Mouse (Mus musculus): ENCODE data around the gene Vasp. TPM values are rescaled to one million over a fixed set of nuclear protein-coding genes. Genes with fewer than 3 reads are reported as not detected.

Gene Vasp
- polyA plus RNA-seq, 1 experiment from 2014 or later: 32.7 TPM

GRCm38 (mm10) chr7:19226817-19227797 lies 44.5 kb downstream of the Vasp start:
- Histone ChIP-seq H3K9me3 (ENCODE audit: control insufficient read depth, low read length) (no peaks in the 10 kb centered on the region), H3K4me2 (replicated peaks) (peak overlapping the region; percentile 94), H3K27ac (peak overlapping the region; percentile 100), H3K4me1 (replicated peaks; ENCODE audit: control insufficient read depth, insufficient read depth, low read length) (peaks cover 18% of the 10 kb centered on the region), H3K4me3 (replicated peaks; ENCODE audit: low read length) (peak overlapping the region; percentile 55), H3K36me3 (replicated peaks; ENCODE audit: control insufficient read depth, insufficient read depth) (no peaks in the 10 kb centered on the region; the same call in 1 of the 2 replicates), H3K27me3 (ENCODE audit: control insufficient read depth, insufficient read depth, low read length) (no peaks in the 10 kb centered on the region), H3K9ac (peak overlapping the region; percentile 72)
- DNase-seq (ENCODE audit: low spot score) (peak; percentile 56), ATAC-seq (ENCODE audit: low FRiP score) (peak; percentile 18)
- 17% methylated on average over 20 of the region's 20 CpGs for WGBS

- ATAC-seq (ENCODE audit: low FRiP score) (no peak), DNase-seq (ENCODE audit: low spot score) (no peak)
- Histone ChIP-seq H3K4me2 (replicated peaks) (no peak overlapping the region), H3K27ac (no peak overlapping the region), H3K4me3 (replicated peaks; ENCODE audit: low read length) (no peak overlapping the region), H3K9ac (no peak overlapping the region), H3K27me3 (ENCODE audit: control insufficient read depth, insufficient read depth, low read length) (no peaks in the 10 kb centered on the region), H3K36me3 (replicated peaks; ENCODE audit: control insufficient read depth, insufficient read depth) (no peaks in the 10 kb centered on the region; the same call in 1 of the 2 replicates), H3K4me1 (replicated peaks; ENCODE audit: control insufficient read depth, insufficient read depth, low read length) (peaks cover 15% of the 10 kb centered on the region), H3K9me3 (ENCODE audit: control insufficient read depth, low read length) (no peaks in the 10 kb centered on the region)
- WGBS: 88% methylated on average over 4 of the region's 4 CpGs
Observed at GRCm38 (mm10) chr7:19224933-19225332, 46.7 kb downstream of the Vasp start.

GRCm38 (mm10) chr7:19222875-19223274 lies 48.7 kb downstream of the Vasp start:
- Histone ChIP-seq H3K4me2 (replicated peaks) (no peak overlapping the region), H3K27me3 (ENCODE audit: control insufficient read depth, insufficient read depth, low read length) (no peaks in the 10 kb centered on the region), H3K4me3 (replicated peaks; ENCODE audit: low read length) (no peak overlapping the region), H3K9me3 (ENCODE audit: control insufficient read depth, low read length) (no peaks in the 10 kb centered on the region), H3K27ac (no peak overlapping the region), H3K4me1 (replicated peaks; ENCODE audit: control insufficient read depth, insufficient read depth, low read length) (peaks cover 6% of the 10 kb centered on the region; the same call in 1 of the 2 replicates), H3K36me3 (replicated peaks; ENCODE audit: control insufficient read depth, insufficient read depth) (no peaks in the 10 kb centered on the region; the same call in 1 of the 2 replicates), H3K9ac (no peak overlapping the region)
- ATAC-seq (ENCODE audit: low FRiP score): no peak
- no peak for DNase-seq (ENCODE audit: low spot score)
- WGBS: 93% methylated on average over 14 of the region's 14 CpGs

- Histone ChIP-seq H3K9me3 (ENCODE audit: control insufficient read depth, low read length) (no peaks in the 10 kb centered on the region), H3K4me1 (replicated peaks; ENCODE audit: control insufficient read depth, insufficient read depth, low read length) (peaks cover 6% of the 10 kb centered on the region; the same call in 1 of the 2 replicates), H3K36me3 (replicated peaks; ENCODE audit: control insufficient read depth, insufficient read depth) (no peaks in the 10 kb centered on the region; the same call in 1 of the 2 replicates), H3K27me3 (ENCODE audit: control insufficient read depth, insufficient read depth, low read length) (no peaks in the 10 kb centered on the region), H3K4me2 (replicated peaks) (no peak overlapping the region), H3K4me3 (replicated peaks; ENCODE audit: low read length) (no peak overlapping the region), H3K27ac (no peak overlapping the region), H3K9ac (no peak overlapping the region)
- WGBS: 95% methylated on average over 16 of the region's 16 CpGs
- DNase-seq (ENCODE audit: low spot score): no peak
- ATAC-seq (ENCODE audit: low FRiP score): no peak
Observed at GRCm38 (mm10) chr7:19222189-19222588, 49.4 kb downstream of the Vasp start.

- Histone ChIP-seq H3K27ac (no peak overlapping the region), H3K36me3 (replicated peaks; ENCODE audit: control insufficient read depth, insufficient read depth) (no peaks in the 10 kb centered on the region), H3K4me2 (replicated peaks) (no peak overlapping the region), H3K9ac (no peak overlapping the region), H3K9me3 (ENCODE audit: control insufficient read depth, low read length) (no peaks in the 10 kb centered on the region), H3K4me1 (replicated peaks; ENCODE audit: control insufficient read depth, insufficient read depth, low read length) (0 out of 2 replicates have a peak, but pooled peaks cover 3% of the 10 kb centered on the region), H3K4me3 (replicated peaks; ENCODE audit: low read length) (no peak overlapping the region), H3K27me3 (ENCODE audit: control insufficient read depth, insufficient read depth, low read length) (no peaks in the 10 kb centered on the region)
- DNase-seq (ENCODE audit: low spot score) (no peak), ATAC-seq (ENCODE audit: low FRiP score) (no peak)
- WGBS: 71% methylated on average over 3 of the region's 3 CpGs
Observed at GRCm38 (mm10) chr7:19220061-19220460, 51.6 kb downstream of the Vasp start.

- no peak for DNase-seq (ENCODE audit: low spot score)
- Histone ChIP-seq H3K4me1 (replicated peaks; ENCODE audit: control insufficient read depth, insufficient read depth, low read length) (0 out of 2 replicates have a peak, but pooled peaks cover 3% of the 10 kb centered on the region), H3K36me3 (replicated peaks; ENCODE audit: control insufficient read depth, insufficient read depth) (no peaks in the 10 kb centered on the region), H3K9me3 (ENCODE audit: control insufficient read depth, low read length) (no peaks in the 10 kb centered on the region), H3K27me3 (ENCODE audit: control insufficient read depth, insufficient read depth, low read length) (peaks cover 5% of the 10 kb centered on the region; the same call in 1 of the 2 replicates), H3K4me3 (replicated peaks; ENCODE audit: low read length) (no peak overlapping the region), H3K4me2 (replicated peaks) (no peak overlapping the region), H3K27ac (no peak overlapping the region), H3K9ac (no peak overlapping the region)
- ATAC-seq (ENCODE audit: low FRiP score): no peak
- WGBS: 15% methylated on average over 3 of the region's 3 CpGs
Observed at GRCm38 (mm10) chr7:19217944-19218343, 53.7 kb downstream of the Vasp start.

GRCm38 (mm10) chr7:19217492-19217891 lies 54.1 kb downstream of the Vasp start:
- Histone ChIP-seq H3K9me3 (ENCODE audit: control insufficient read depth, low read length) (no peaks in the 10 kb centered on the region), H3K4me3 (replicated peaks; ENCODE audit: low read length) (no peak overlapping the region), H3K4me1 (replicated peaks; ENCODE audit: control insufficient read depth, insufficient read depth, low read length) (0 out of 2 replicates have a peak, but pooled peaks cover 3% of the 10 kb centered on the region), H3K27ac (no peak overlapping the region), H3K9ac (no peak overlapping the region), H3K4me2 (replicated peaks) (no peak overlapping the region), H3K27me3 (ENCODE audit: control insufficient read depth, insufficient read depth, low read length) (peaks cover 7% of the 10 kb centered on the region; the same call in 1 of the 2 replicates), H3K36me3 (replicated peaks; ENCODE audit: control insufficient read depth, insufficient read depth) (no peaks in the 10 kb centered on the region)
- ATAC-seq (ENCODE audit: low FRiP score) (no peak), DNase-seq (ENCODE audit: low spot score) (no peak)
- 67% methylated on average over 5 of the region's 5 CpGs for WGBS

GRCm38 (mm10) chr7:19214940-19215339 lies 56.7 kb downstream of the Vasp start:
- Histone ChIP-seq H3K9ac (no peak overlapping the region), H3K4me3 (replicated peaks; ENCODE audit: low read length) (no peak overlapping the region), H3K27me3 (ENCODE audit: control insufficient read depth, insufficient read depth, low read length) (peaks cover 7% of the 10 kb centered on the region; the same call in 1 of the 2 replicates), H3K9me3 (ENCODE audit: control insufficient read depth, low read length) (no peaks in the 10 kb centered on the region), H3K4me2 (replicated peaks) (no peak overlapping the region), H3K36me3 (replicated peaks; ENCODE audit: control insufficient read depth, insufficient read depth) (no peaks in the 10 kb centered on the region), H3K4me1 (replicated peaks; ENCODE audit: control insufficient read depth, insufficient read depth, low read length) (0 out of 2 replicates have a peak, but pooled peaks cover 3% of the 10 kb centered on the region), H3K27ac (no peak overlapping the region)
- DNase-seq (ENCODE audit: low spot score) (no peak), ATAC-seq (ENCODE audit: low FRiP score) (no peak)
- WGBS: 72% methylated on average over 9 of the region's 9 CpGs

- ATAC-seq (ENCODE audit: low FRiP score) (no peak), DNase-seq (ENCODE audit: low spot score) (no peak)
- H3K9me3 ChIP-seq (ENCODE audit: control insufficient read depth, low read length): no peaks in the 10 kb centered on the region
- no peak overlapping the region for H3K4me3 ChIP-seq (replicated peaks; ENCODE audit: low read length)
- H3K27me3 ChIP-seq (ENCODE audit: control insufficient read depth, insufficient read depth, low read length): peaks cover 7% of the 10 kb centered on the region; the same call in 1 of the 2 replicates
- H3K27ac ChIP-seq: no peak overlapping the region
- H3K9ac ChIP-seq: no peak overlapping the region
- WGBS: 78% methylated on average over 7 of the region's 7 CpGs
- H3K36me3 ChIP-seq (replicated peaks; ENCODE audit: control insufficient read depth, insufficient read depth): no peaks in the 10 kb centered on the region
- H3K4me2 ChIP-seq (replicated peaks): no peak overlapping the region
- H3K4me1 ChIP-seq (replicated peaks; ENCODE audit: control insufficient read depth, insufficient read depth, low read length): 0 out of 2 replicates have a peak, but pooled peaks cover 3% of the 10 kb centered on the region
Observed at GRCm38 (mm10) chr7:19214369-19214768, 57.2 kb downstream of the Vasp start.

All from hindbrain, embryonic 14.5 days (tissue).